Mouse (Mus musculus): ENCODE results near the gene Rora.

Gene Rora

DNA sequence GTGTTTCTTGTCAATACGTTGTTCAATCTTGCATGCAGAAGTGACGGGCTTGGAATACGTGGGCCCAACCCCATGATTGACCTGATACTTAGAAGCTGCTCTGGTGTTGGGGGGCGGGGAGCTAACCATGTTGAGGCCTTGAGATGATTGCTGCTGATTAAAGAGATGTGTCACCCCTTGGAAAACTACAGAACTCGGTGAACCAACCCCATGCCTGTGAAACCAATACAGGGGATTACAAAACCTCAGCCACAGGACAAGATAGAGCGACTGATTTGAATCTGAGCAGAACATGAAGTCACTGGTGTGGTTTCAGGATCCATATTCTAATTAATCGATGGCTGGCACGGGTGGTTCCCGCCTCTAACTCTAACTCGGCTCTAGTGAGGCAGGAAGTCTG lies 650.9 kb downstream of the Rora start:
- no peak for DNase-seq (ENCODE audit: low read depth, low spot score)

DNA sequence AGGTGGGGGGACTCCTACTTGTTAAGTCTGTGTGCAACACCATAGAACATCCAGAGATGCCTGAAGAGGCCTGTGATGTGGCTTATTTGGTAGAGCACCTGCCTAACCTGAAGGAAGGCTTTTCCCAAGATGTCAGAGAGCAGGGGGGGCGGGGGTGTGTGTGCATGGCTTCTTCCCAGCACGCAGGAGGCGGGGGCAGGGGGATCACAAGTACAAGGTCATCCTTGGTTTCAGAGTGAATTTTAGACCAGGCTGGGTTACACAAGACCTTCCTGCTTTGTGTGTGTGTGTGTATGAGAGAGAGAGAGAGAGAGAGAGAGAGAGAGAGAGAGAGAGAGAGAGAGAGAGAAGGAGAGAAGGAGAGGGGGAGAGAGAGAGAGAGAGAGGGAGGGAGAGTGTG lies 651.4 kb downstream of the Rora start:
- no peak for DNase-seq (ENCODE audit: low read depth, low spot score)

DNA sequence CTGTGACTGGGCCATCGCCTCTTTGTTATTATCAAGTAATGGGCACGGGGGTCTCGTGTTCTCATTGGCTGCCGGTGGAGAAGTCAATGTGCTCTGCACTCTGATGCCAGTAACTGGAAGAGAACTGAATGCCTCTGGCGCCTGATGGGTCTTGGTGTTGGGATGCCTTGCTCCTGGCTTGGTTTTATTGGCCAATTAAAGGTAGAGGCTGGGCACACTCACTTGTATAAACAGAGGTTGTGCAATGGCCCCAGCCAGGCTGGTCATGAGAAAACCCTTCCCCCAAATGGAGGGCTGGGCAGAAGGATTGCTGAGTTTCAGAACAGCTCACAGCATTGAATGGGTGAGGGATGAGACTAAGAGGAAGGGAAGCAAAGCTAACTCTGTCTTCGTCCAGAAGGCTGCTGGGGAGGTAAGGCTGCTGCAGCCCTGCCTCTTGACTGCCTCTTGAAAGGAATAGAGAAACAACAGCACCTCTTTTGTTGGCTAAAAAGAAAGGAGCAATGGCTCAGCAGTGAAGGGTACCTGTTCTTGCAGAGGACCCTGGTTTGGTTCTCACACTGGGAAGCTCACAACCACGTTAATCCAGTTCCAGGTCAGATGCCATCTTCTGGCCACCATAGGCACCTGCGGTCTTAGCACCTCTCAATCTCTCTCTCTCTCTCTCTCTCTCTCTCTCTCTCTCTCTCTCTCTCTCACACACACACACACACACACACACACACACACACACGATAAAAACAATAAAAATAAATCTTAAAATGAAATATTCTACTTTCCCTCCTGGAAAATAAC lies 653.3 kb downstream of the Rora start:
- DNase-seq (ENCODE audit: low read depth, low spot score) = peak; percentile 40

DNA sequence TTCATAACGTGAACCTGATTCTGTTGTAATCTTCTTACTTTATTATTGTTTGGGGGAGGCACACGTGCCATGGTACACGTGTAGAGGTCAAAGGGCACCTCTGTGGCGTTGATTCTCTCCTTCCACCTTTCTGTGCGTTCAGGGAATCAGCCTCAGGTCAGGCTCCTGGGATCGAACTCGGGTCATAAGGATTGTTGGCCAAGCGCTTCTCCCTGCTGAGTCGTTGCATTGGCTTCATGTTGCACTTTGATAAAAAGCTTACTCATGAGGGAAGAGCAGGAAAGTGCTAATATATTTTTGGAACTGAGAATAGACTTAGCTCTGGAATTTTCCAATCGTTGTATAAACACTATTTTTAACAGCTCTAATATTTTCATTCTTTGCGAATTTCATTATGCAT lies 654.4 kb downstream of the Rora start:
- DNase-seq (ENCODE audit: low read depth, low spot score) = no peak

DNA sequence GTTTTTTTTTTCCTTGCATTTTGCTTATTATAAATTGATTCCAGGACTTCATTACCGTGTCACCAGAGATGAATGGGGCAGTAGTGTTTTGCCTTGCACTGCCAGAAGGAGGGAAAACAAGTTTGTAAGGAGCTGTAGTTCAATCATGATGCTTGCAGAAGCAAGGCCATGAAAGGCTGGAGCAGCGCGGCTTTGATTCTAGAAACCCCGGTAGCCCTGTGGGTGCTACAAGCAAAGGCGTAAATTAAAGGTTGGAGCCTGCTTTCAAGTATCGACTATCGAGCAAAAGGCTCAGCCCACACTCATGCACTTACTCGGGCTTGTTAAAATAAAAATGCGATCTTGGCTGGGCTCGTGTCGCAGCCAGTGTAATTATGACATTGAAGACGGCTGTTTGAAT lies 656.9 kb downstream of the Rora start:
- DNase-seq (ENCODE audit: low read depth, low spot score) = no peak

DNA sequence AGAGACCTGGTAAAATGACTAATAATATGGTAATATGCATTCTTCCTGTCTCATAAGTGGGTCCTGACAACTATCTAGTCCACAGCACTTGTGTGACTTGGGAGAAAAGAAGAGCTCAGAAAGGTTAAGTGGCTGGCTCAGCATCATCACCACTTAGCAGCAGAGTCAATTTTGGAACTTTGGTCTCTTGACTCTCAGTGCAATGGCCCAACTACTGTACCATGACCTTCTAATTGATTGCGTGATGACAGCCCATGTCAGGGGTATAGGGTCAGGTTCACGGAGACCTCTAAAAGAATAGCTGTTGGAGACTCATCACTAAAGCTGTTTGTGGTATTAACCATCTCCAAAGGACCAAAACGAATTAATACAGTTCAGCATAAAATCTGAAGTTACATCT lies 659.7 kb downstream of the Rora start:
- DNase-seq (ENCODE audit: low read depth, low spot score) = no peak

DNA sequence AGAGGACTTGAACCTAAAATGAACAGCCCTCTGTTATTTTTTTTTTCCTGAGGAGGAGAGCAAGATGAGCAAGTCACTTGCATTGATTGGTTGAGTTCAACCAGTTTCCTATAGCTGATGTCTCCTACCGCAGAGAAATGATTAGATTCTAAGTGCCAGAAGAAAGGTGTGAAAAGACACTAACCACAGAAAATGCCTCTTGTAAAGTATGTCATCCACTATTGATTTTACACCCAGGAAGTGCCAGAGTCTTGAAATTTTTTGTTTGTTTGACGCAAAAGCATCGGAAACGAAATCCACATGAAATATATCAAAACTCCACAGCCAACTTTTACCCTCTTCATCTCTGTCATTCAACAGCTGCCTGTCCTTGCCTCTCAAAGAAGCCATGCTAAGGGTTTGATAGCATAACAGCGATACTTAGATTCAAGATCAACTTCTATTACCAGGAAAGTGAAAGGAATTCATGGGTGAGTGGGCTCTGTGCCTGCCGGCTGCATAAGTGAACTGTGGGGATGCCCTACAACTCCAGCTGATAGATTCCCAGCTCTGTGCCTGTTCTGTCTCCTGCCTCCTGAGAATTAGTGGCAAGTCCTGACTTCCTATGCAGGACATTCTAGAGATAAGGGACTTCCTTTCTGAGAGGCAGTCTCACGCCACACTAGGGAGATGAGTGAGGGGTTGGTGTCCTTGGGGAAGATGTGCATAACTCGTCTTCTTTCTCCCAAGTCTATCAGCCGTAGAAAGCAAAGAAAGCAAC lies 661.0 kb downstream of the Rora start:
- no peak for DNase-seq (ENCODE audit: low read depth, low spot score)

DNA sequence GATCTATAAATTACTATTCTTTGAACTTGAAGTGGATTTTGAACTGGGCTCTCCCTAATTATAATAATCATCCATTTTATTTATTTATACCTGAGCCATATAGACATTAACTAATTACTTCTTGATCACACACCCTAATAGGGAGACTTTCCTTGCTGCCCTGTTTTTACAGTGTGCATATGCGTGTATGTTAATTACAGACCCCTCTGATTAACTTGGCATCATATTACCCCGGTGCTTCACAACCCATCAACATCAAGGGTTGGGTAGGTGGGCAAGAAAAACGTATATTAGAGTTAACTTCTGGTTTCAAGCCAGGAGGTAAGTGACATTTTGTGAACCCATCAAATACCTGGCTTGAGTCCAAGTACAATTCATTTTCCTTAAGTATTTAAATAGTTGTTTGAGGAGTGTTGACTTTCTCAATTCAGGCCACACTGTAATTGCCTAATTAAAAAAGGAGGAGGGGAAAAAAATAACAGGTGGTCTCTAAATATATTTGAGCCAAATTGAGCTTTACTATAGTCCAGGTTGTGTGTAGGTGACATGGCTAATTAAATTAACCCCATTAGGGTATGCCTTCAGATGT lies 664.0 kb downstream of the Rora start:
- no peak for DNase-seq (ENCODE audit: low read depth, low spot score)

DNA sequence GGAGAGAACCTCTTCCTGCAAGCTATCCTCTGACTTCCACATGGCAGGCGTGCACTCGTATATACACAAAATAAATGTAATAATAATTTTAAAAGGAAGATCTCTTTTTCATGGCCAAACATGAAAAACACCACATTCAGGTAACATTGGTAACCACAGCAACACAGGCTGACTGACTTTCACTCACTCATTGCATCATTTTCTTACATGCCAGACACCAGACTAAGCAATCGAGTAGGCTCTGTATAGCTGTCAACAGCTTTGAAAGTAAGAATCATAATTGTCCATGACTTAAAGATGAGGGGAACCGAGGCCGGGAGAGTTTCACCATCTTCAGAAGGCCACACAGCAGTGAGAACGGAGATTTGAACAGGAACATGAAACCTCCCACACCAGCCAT lies 665.8 kb downstream of the Rora start:
- DNase-seq (ENCODE audit: low read depth, low spot score) = no peak

DNA sequence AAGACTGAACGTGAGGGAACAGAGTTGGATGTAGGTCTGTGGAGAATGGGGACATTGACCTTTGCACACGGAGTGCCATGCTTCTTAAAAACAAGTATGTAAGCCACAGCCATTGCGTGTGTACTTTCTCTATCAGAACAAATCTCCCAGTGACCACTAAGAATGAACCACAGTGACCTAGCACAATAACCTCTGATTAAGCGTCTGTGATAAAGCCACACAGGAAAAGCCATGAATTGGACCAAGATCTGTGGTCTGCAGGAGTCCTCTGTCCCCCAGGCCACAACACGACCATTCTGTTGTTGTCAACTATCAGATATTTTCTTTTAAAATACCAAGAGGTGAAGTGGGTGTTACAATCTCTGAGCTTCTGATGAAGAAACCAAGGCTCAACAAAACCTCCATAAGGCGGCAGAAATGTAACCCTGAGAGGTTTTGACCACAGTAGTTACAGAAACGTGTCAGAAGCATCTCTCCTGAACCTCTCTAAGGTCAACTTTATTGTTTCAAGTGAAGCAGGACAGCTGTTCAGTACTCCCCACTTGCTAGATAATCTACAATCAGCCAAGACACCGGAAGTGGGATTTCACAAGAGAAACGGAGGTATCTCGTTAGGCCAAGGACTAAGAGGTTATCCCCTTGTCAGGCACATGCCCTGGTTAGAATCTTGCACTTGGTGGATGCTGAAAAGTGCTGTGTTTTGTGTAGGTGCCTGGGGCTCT lies 666.5 kb downstream of the Rora start:
- DNase-seq (ENCODE audit: low read depth, low spot score) = no peak

DNA sequence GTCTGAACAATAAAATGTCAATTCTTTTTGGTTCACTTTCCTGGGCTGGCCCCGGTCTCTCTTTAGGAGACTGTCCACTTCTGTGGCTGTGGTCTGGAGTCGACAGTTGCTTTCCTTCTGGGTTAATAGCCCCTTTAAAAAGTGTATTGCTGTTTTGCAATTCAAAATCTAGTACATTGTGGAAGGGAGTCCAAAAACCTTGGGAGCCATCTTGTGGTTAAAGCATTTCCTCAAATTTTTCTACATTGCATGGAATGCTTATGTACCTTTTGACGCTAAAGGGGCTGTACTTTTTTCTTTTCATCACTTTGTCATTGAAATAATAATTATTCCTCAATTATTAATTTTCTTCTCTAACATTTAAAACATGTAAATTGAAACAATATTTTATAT lies 667.0 kb downstream of the Rora start:
- DNase-seq (ENCODE audit: low read depth, low spot score) = no peak

DNA sequence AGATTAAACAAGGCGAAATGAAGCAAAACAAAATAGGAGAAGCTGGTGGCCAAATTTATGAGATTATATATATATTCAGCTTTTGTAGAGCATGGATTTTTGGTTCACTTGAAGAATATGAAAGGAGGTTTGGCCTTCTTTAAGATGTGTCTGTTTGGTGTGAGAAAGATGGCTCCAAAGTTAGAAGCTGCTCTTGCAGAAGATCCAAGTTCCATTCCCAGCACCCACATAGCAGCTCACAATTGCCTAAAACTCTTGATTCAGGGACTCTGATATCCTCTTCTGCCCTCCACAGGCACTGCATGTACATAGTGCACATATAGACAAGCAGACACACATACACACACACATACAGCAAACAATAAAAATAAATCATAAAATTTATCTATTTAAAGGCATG lies 668.4 kb downstream of the Rora start:
- no peak for DNase-seq (ENCODE audit: low read depth, low spot score)

DNA sequence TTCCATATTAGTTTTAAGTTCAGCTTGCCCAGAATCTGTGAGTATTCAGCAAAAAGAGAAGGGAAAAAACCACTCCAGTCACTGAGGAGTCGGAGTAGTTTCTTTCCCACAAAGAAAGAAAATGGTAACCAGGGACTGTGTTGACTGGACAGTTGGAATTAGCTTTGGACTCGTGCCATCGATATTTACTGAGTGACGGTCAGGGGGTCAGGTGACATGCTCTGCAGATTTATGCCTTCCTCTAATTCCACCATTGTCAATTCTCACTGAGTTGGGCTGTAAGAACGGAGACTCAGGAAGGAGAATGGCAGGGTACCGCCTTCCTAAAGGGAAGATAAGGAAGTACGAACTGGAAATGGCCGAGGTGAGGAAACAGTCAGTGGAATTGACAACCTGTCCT lies 670.2 kb downstream of the Rora start:
- DNase-seq (ENCODE audit: low read depth, low spot score) = no peak

DNA sequence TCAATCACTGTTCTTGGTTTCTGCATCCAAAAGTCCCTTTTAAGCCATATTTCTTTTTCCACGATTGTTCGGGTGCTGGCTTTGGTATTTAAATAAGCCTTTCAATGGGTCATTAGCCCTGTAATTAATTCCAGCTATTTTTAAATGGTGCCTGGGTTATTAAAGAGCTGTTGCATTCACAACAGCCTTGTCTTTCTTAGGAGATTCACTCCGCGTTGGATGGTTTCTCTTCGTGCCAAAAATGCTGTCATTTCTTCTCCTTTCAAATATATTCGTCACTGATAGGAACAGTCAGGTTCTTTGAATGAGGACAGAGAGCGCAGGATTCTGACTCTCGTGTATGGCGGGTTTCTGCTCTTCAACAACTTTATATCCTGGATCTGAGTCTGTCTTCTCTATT lies 673.5 kb downstream of the Rora start:
- no peak for DNase-seq (ENCODE audit: low read depth, low spot score)

DNA sequence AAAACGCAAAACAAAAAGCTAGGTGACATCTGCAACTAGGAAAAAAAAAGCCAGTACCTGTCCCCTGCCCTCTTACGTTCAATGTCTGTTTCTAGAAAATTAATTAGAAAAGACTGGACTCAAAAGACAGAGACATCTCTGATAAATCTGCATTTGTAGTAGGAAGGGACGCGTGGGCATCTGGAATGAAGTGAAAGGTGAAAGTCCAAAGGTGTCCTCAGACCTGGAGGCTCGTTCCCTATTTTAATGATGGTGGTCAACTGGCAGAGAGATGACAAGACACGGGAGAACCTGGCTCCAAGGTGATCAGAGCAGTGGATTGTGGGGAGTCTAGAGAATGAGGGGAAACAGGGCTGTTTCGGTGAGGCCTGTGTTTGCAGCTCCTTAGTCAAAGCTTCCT lies 674.0 kb downstream of the Rora start:
- no peak for DNase-seq (ENCODE audit: low read depth, low spot score)

DNA sequence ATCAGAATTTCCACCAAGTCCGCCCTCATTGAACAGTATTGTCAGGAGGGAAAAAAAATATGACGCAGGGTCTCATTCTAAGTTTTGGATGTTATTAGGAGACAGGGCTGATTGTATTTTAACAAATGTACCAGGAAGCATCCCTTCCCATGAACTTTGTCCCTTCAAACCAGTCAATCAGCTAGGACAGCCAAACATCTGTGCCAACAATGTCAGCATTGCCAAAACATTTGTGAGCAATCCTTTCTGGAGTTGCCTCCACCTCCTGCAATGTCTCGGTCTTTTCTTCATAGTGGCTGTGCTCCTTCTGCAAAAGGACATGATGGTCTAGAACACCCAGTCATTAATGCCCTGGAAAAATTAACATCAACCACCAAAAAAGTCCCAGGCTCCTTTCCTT lies 678.2 kb downstream of the Rora start:
- no peak for DNase-seq (ENCODE audit: low read depth, low spot score)

DNA sequence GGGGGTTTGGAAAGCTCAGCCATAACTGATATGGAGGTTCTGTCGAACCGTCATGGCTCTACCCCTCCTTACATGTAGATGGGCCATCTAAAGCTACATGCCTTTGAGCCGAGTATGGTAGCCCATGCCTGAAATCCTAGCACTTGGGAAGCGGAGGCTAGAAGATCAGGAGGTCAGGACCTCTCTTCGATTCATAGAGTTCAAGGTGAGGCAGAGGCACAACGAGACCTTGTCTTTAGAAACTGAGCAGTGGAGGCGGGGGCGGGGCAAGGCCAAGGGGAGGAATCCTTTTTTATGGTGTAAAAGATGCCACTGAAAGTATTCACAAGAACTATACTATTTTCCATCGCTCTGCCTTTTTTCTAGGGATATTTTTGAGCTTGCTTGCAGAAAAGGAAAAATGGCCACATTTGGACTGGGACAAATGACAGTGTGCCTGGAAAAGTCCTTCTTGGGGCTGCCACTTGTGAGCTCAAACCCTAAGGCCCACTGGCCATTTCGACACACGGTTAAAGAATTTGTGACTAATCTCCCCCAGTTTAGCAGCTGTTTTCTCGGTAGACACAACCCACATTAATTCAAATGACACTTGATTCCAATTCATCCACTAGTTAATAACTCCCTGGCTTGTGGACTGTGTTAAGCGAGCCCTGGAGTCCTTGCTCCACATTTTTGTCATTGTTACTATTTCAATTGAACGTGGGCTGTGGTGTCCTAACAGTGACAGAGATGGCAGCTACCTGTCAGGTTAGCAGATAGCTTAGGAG lies 679.4 kb downstream of the Rora start:
- DNase-seq (ENCODE audit: low read depth, low spot score) = no peak

DNA sequence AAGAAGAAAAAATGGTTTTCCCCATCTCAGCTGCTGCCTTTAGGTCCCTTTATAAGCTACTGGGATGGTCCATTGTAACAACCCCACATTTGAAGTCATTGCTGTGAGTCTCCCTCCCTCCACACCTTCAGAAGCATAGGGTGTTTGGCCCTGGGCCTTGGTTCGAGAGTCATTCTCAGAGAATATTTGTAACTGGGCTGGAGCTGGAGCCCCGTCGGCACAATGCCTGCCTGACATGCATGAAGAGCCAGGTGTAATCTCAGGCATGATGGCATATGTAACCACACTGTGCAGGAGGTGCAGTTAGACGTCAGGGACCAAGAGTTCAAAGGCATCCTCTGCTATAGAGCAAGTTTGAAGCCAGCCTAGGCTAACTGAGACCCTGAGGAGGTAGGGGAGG lies 680.1 kb downstream of the Rora start:
- DNase-seq (ENCODE audit: low read depth, low spot score) = no peak

DNA sequence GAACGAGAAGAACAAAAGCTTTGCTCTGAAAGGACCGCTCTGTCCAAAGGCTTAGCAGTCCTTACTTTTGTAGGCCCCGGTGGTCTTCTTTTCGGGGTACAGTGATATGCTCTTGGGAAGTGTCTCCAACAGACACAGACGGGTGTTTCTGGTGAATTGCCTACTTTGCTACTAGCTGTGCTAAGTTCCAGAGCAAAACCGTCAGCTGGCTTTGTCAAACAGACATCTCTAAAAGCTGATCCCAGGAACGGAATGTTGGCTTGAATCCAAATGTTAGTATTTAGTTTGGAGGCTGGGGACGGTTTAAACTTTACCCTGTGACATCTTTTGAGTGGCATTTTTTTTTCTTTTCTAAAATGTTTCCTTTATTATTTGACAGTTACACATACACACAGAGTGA lies 680.5 kb downstream of the Rora start:
- DNase-seq (ENCODE audit: low read depth, low spot score) = no peak

DNA sequence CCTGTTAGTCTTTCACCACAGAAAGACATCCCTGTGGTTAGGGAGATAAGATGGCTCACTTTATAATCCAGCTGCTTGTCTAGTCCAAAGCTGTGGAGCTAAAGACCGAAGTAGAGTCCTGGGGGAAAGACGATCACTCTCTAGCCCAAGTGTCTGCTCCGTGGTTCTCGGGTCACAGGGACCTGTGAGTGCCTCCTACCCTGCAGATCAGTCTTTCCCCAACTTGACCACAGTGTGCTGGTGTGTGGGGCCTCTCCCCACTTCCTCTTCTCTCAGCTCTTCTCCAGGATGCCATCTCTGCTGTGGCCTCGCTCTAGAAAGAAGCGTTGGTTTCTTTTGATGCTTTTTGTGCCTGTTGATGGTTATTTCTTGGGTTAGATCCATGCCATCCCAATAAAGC lies 682.5 kb downstream of the Rora start:
- no peak for DNase-seq (ENCODE audit: low read depth, low spot score)

DNA sequence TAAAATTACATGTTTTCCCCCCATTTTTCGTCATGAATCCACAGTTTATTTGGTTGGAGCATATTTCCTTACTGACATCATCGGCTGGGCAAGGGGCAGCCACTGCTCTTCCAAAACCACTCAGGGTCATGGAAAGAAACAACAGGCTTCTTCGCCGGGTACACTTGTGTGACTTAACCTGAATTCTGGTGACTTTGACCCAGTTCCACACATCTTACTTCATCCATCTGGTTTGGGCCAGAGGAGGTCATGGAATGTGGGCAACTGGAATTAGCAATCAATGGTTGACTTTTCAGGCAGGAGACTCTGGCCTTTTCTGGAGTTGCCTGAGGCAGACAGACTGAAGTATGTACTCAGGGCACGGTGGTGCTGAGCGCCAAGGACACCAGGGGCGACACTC lies 685.6 kb downstream of the Rora start:
- no peak for DNase-seq (ENCODE audit: low read depth, low spot score)

DNA sequence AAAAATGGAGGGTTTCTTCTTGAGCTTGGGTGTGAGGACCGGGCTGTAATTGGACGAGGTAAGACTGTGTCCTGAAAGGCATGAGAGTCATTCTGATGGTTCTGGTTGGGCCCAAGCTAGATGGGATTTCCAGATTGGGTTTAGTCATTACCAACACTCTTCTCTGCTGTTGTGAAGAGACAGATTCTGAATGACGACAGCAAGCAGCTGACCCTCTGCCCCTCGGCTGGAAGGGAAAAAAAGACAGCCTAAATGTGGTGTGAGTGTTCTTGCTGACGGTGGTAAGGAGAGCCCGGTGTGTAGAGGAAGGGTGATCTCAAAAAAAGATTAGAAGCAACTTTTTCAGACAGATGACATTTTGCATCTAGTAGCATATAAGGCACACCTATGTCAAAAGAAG lies 686.2 kb downstream of the Rora start:
- no peak for DNase-seq (ENCODE audit: low read depth, low spot score)

Data from forelimb bud, embryonic 11.5 days (tissue).